Mouse (Mus musculus): Measurements from ENCODE around the gene Zfyve1.

Zfyve1 gene

GRCm38 (mm10) chr12:83580283-83580682 is 16.7 kb downstream of the Zfyve1 start:
- no peak for DNase-seq (ENCODE audit: low spot score)

DNA sequence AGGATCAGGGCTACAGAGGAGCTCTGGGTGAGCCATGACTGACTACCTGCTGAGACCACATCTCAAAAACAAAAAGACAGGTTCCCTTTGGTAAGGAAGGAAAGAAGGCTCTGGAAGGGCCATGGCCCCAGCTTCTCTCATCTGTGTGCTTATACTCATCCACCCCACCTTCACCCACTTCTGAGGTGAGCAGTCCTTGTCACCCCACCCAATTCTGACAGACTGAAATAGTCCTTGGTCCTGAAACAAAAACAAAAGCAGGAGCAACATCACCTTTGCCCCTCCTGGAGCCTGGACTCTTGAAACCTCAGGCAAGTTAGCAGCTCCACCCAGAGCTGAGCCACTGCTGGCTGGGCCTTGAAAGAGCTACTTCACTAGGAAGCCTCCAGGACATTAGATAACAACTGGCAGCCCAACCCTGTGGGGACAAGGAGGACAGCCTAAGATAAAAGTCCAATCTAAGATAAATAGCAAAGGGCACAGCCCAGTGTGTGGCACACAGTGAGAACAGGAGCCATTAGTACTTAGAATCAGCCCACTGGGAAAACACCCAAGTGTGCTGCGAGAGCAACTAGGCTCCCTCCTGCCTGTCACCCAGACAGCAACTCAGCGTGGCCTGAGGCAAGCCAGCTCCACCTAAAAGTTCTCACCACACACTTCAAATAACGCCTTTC is 18.0 kb downstream of the Zfyve1 start:
- no peak for DNase-seq (ENCODE audit: low spot score)

GRCm38 (mm10) chr12:83578356-83578755 is 18.7 kb downstream of the Zfyve1 start:
- no peak for DNase-seq (ENCODE audit: low spot score)

DNA sequence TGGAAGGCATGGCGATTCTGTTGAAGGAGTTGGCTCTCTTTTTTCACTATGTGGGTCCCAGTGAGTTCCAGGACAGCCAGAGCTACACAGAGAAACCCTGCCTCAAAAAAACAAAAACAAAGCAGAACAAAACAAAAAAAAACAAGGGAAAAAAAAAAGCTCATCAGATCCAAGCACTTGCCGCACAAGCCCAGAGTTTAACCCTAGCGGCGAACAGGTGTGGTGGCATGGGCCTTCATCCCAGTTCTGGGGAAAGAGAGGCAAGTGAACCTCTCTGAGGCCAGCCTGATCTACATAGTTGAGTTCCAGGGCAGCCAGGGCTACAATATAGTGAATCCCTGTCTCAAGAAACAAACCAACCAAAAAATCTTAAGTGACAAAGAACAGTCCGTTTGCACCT is 19.6 kb downstream of the Zfyve1 start:
- DNase-seq (ENCODE audit: low spot score) = no peak

DNA sequence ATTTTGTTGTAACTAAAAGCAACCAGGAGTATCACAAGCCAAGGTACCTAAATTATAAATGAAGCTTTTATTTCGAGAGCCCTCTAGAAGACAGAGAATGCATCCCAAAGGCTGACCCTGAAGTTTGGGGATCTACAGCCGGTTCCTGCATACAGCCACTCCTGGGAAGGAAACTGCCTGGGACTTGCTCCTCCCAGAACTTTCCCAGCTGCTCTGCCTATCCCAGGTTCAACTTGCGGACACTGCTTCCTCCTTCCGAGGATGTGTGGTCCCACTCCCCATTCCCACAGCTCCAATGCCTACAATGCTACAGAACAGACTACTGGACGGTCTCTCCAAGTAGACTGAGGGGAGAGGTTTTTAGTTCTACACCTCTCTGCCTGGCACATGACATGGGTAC is 24.3 kb downstream of the Zfyve1 start:
- no peak for DNase-seq (ENCODE audit: low spot score)

GRCm38 (mm10) chr12:83569866-83570265 is 27.2 kb downstream of the Zfyve1 start:
- no peak for DNase-seq (ENCODE audit: low spot score)

DNA sequence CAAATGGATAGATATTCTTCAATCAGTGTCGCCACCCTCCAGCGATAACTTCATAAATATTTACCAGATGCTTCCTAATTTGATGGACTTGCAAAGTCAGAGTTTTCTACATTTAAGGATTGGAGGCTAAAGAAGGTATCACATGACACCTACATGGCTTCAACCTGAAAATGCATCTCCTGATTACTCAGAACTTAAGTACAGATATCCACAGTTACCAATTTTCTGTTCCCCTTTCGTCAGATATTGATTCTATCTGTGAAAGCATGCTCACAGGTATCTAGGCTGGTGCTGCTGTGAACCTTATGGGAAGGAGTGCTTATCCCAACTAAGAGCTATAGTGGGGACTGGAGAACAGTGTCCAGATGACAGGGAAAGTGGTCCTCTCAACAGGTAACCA is 34.4 kb downstream of the Zfyve1 start:
- DNase-seq (ENCODE audit: low spot score) = no peak

- DNase-seq (ENCODE audit: low spot score) = no peak
Observed at GRCm38 (mm10) chr12:83560189-83560588, 36.8 kb downstream of the Zfyve1 start.

- no peak for DNase-seq (ENCODE audit: low spot score)
Observed at GRCm38 (mm10) chr12:83558496-83558895, 38.5 kb downstream of the Zfyve1 start.

- no peak for DNase-seq (ENCODE audit: low spot score)
Observed at GRCm38 (mm10) chr12:83555605-83556004, 41.4 kb downstream of the Zfyve1 start.

GRCm38 (mm10) chr12:83553816-83554215 is 43.2 kb downstream of the Zfyve1 start:
- DNase-seq (ENCODE audit: low spot score) = no peak

DNA sequence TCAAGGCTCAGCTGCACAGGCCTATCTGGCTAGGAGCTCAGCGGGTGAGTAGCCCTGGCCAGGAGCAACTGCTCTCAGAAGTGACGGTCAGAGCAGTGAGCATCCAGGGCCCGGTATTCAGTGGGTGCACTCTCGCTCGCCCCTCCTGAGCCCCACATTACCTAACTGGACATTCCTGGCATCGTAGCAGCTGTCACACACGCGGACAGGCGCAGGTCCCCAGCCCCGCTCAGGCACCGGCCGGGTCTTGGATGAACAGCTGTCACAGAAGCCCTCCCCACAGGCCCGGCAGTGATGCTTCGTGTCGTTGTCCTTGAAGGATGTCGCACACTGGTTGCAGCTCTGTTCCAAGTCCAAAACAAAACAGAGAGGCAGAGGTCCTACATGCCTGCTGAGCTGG is 45.7 kb downstream of the Zfyve1 start:
- no peak for DNase-seq (ENCODE audit: low spot score)

DNA sequence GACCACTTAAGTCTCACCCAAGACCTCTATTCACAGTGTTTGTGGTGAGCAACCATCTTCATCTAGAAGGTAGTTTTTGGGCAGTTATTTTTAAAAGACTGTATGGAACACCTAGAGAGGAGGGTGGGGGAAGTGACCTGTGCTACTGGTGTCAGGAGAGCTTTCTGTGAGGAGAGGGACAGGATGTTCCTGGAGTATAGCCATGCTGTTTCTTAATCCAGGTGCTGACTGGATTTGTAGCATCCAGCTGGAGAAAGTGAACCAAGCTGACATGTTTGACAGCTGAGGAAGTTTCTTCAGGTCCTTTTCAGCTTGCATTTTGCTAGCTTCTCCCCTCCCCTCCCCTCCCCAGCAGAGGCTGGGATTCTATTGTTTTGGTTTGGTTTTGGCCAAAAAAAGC is 52.2 kb downstream of the Zfyve1 start:
- no peak for DNase-seq (ENCODE audit: low spot score)

GRCm38 (mm10) chr12:83543997-83544396 is 53.0 kb downstream of the Zfyve1 start:
- no peak for DNase-seq (ENCODE audit: low spot score)

- no peak for DNase-seq (ENCODE audit: low spot score)
Observed at GRCm38 (mm10) chr12:83536039-83536438, 61.0 kb downstream of the Zfyve1 start.

GRCm38 (mm10) chr12:83535428-83535827 is 61.6 kb downstream of the Zfyve1 start:
- no peak for DNase-seq (ENCODE audit: low spot score)

DNA sequence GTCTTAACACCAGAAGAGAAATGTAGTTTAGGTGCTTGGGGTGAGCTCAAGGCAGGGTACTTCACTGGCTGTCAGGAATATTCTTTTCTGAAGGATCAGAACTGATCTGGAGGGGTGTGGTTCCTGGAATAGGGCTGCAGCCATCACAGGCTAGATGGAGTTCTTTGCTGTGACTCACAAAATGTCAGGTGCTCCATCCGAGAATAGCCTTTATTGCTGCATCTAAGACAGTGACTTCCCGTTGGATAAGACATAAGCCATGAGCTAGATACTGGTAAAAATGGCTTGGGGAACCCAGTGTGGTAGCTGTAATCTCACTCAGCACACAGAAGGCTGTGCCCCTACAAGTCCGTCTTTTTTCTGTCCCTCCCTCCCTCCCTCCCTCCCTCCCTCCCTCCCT is 62.8 kb downstream of the Zfyve1 start:
- no peak for DNase-seq (ENCODE audit: low spot score)

- DNase-seq (ENCODE audit: low spot score) = no peak
Observed at GRCm38 (mm10) chr12:83532966-83533365, 64.1 kb downstream of the Zfyve1 start.

DNA sequence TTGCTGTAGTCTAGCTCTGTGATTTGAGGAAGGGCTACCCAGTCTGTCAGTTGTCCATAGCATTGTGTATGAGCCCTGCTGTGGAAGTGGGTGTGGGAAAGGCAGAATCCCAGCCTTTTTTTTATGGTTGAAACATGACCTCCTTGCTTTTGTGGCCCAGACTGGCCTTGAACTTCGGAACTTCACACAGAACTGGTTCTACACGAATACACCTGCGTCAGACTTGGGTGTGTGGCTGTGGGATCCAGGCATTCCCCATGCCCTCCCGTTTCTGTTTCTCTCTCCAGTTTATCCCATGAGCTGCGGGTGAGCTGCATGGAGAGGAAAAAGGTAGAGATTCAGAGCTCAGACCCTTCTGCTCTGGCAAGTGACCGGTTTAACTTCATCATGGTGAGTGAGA is 65.0 kb downstream of the Zfyve1 start:
- no peak for DNase-seq (ENCODE audit: low spot score)

GRCm38 (mm10) chr12:83528665-83529064 is 68.4 kb downstream of the Zfyve1 start:
- no peak for DNase-seq (ENCODE audit: low spot score)

- no peak for DNase-seq (ENCODE audit: low spot score)
Observed at GRCm38 (mm10) chr12:83527816-83528215, 69.2 kb downstream of the Zfyve1 start.

GRCm38 (mm10) chr12:83525822-83526544 is 71.0 kb downstream of the Zfyve1 start:
- DNase-seq (ENCODE audit: low spot score) = peak; percentile 13

DNA sequence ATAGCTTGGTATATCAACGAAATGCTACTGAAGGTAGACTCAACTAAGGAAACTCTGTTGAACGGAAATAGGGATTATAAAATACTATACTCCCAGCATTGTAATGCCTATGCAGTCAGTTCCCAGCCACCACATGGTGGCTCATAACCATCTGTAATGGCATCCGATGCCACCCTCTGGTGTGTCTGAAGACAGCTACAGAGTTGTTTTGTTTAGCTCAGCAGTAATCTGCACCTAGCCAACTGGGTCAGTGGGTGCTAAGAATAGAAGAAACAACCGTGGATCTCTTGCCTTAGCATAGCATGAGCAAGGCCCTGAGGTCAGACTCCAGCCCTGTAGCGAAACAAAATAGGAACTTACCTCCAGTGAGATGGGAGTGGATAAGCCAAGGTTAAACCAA is 72.7 kb downstream of the Zfyve1 start:
- DNase-seq (ENCODE audit: low spot score) = no peak

DNA sequence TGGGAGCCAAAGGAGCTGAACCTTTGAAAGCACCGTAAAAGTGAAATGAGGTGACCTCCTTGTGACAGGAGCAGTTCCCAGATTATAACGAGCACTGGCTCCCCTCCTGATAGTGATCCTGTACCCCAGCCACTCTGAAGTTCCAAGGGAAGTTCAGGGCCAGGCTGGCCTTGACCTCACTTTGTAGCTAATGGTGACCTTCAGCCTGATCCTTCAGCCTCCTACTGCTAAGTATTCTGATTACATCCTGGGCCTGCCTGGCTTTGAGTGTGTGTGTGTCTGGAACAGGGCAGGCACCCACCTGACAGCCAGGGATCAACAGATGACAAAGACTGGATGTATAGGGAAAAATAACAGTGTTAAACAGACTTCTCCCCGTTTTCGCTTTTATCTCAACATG is 73.1 kb downstream of the Zfyve1 start:
- no peak for DNase-seq (ENCODE audit: low spot score)
